Mouse (Mus musculus) activated CD4-positive, CD25-positive, alpha-beta regulatory T cell, adult 4 months (primary cell): ENCODE results near the gene Neurod6. TPM values are rescaled to one million over a fixed set of nuclear protein-coding genes. Genes with fewer than 3 reads are reported as not detected.

Source experiments
- ATAC-seq: one replicate; pipeline ENCODE4 v1.8.0; 2017
- polyA plus RNA-seq, 2 experiments: library from polyadenylated mRNA; unstranded; fragments of 100-300 nt; shearing (Covaris generic); gene quantifications; one replicate each; pipeline ENCODE4 v1.2.1; 2017

Gene Neurod6
- polyA plus RNA-seq, 2 experiments from 2014 or later = not detected

GRCm38 (mm10) chr6:55646824-55647560 is 34.1 kb downstream of the Neurod6 start:
- no peak for ATAC-seq

- ATAC-seq = no peak
Measured at GRCm38 (mm10) chr6:55646111-55646823, 34.8 kb downstream of the Neurod6 start.

- ATAC-seq = no peak
Measured at GRCm38 (mm10) chr6:55634662-55635061, 46.4 kb downstream of the Neurod6 start.

Other genes starting within 250 kb of the Neurod6 start
- gene Adcyap1r1, start 229.3 kb downstream of the Neurod6 start, polyA plus RNA-seq = not detected
- gene Itprid1, start 155.6 kb upstream of the Neurod6 start, polyA plus RNA-seq = not detected